Mouse (Mus musculus) liver, embryonic 11.5 days (tissue): ENCODE results near the gene Rere. TPM values are rescaled to one million over a fixed set of nuclear protein-coding genes. Genes with fewer than 3 reads are reported as not detected.
A peak's percentile ranks its signal among the peaks of the same experiment; 100 is the strongest.

ENCODE experiments used
- ATAC-seq: fragments of 200-750 bp; cut with Nextera tagmentation; replicated peaks from 2 replicates; pipeline ENCODE4 v1.8.0; 2017; ENCODE audit warnings: moderate number of reproducible peaks, mild to moderate bottlenecking, moderate TSS enrichment, moderate library complexity; ENCODE audit not compliant: low FRiP score
- DNase-seq: peaks from one replicate; pipeline ENCODE4 v3.0.0-alpha.2; 2017; ENCODE audit warnings: low spot score
- H3K27ac ChIP-seq: fragments of 300-500 bp; sonication (generic); 2 replicates; pipeline ENCODE4 v1.5.1; 2014; ENCODE audit warnings: mild to moderate bottlenecking, low read depth, low read length, control low read depth
- H3K27me3 ChIP-seq: fragments of 300-500 bp; sonication (generic); replicated peaks from 2 replicates; pipeline ENCODE4 v1.6.1; 2014; ENCODE audit warnings: low read length, mixed read lengths; ENCODE audit not compliant: control insufficient read depth, insufficient read depth
- H3K36me3 ChIP-seq: fragments of 300-500 bp; sonication (generic); 2 replicates; pipeline ENCODE4 v1.6.1; 2014; ENCODE audit warnings: mild to moderate bottlenecking, low read length, moderate library complexity, mixed read lengths; ENCODE audit not compliant: control insufficient read depth, insufficient read depth
- H3K4me1 ChIP-seq: fragments of 300-500 bp; sonication (generic); replicated peaks from 2 replicates; pipeline ENCODE4 v1.6.1; 2014; ENCODE audit warnings: low read length, mixed read lengths; ENCODE audit not compliant: control insufficient read depth, insufficient read depth
- H3K4me2 ChIP-seq: fragments of 300-500 bp; sonication (generic); 2 replicates; pipeline ENCODE4 v1.6.1; 2014; ENCODE audit warnings: mild to moderate bottlenecking, control low read depth, moderate library complexity
- H3K4me3 ChIP-seq: fragments of 300-500 bp; sonication (generic); 2 replicates; pipeline ENCODE4 v1.5.1; 2014; ENCODE audit warnings: low read depth, low read length, control low read depth
- H3K9ac ChIP-seq: fragments of 300-500 bp; sonication (generic); 2 replicates; pipeline ENCODE4 v1.6.1; 2014; ENCODE audit warnings: low read depth, low read length, control low read depth
- H3K9me3 ChIP-seq: fragments of 300-500 bp; sonication (generic); 2 replicates; pipeline ENCODE4 v1.6.1; 2016; ENCODE audit warnings: low read length, inconsistent platforms, mixed read lengths; ENCODE audit not compliant: control insufficient read depth
- WGBS: fragments of 180-500 bp; shearing (Covaris S2); extraction: QIAGEN DNeasy Blood & Tissue Kit; methylation state at CpG from one replicate; pipeline ENCODE4 v1.1.7; 2014; 5-methylcytosine and 5-hydroxymethylcytosine counted together
- polyA plus RNA-seq: library from polyadenylated mRNA; unstranded; fragments of >200 nt; fragmentation: Nextera tagmentation; extraction: Ambion mirVana; gene quantifications from 2 replicates; pipeline ENCODE4 v1.2.1, GENCODE M21; 2014

Gene Rere
- polyA plus RNA-seq, 1 experiment from 2014 or later: 23.3 TPM

DNA sequence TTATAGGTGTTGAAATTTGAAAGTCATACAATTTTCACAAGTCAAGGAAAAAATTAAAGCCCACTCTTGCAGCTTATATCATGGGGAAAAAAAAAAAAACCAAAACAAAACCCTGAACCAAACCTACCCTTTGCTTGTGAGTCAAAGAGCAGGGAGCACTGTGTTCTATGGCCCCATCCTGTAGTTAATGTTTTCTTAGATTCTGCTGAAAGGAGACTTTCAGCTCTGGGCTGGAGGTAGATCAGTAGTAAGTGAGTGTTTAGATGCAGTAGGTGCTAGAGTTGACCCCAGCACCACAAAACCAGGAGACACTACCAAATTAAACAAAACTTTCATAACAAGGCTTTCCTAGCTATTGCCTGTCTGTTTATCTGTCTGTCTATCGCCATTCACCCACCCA lies 133.3 kb downstream of the Rere start:
- Histone ChIP-seq H3K9me3 (no peaks in the 10 kb centered on the region), H3K36me3 (peaks cover 4% of the 10 kb centered on the region), H3K4me1 (peaks cover 15% of the 10 kb centered on the region), H3K27ac (no peak overlapping the region), H3K9ac (no peak overlapping the region), H3K4me2 (peak overlapping the region; percentile 20; the same call in 1 of the 2 replicates), H3K27me3 (no peaks in the 10 kb centered on the region), H3K4me3 (no peak overlapping the region)
- ATAC-seq (no peak), DNase-seq (no peak)
- WGBS: 85% methylated on average over 1 of the region's 1 CpGs

DNA sequence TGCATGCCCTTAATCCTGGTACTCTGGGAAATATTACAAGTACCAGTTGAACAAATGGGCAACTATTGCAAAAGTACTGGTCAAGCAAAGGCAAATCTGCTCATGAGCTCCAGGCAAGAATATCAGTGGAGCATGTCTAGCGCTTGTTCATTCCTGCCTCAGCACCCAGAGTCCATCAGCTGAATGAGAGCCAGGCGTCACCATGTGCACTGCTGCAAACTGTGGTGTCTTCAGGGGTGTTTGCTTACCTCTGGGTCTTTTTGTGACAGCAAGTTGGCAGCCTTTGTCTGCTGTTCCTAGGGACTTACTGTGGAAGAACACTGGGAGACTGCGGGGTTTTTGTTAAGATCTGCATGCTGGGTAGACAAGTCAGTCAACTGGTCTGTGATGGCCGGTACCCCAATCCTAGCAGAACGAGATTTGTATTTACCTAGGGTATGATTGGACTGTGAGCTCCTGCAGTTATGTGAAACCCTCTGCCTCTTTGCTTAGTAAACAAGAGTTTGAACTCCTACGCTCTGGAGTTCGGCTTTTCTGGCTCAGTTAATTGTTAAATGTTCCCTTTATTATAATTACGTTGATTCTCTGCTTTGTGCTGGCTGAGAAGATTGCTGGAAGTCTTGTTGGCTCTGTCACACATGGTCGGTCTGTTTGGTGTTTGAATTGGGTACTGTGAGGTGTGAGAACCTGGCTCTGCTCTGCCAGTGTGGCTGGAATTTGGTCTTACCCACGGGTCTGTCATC lies 134.0 kb downstream of the Rere start:
- WGBS: 80% methylated on average over 10 of the region's 10 CpGs
- no peak overlapping the region for H3K9ac ChIP-seq

DNA sequence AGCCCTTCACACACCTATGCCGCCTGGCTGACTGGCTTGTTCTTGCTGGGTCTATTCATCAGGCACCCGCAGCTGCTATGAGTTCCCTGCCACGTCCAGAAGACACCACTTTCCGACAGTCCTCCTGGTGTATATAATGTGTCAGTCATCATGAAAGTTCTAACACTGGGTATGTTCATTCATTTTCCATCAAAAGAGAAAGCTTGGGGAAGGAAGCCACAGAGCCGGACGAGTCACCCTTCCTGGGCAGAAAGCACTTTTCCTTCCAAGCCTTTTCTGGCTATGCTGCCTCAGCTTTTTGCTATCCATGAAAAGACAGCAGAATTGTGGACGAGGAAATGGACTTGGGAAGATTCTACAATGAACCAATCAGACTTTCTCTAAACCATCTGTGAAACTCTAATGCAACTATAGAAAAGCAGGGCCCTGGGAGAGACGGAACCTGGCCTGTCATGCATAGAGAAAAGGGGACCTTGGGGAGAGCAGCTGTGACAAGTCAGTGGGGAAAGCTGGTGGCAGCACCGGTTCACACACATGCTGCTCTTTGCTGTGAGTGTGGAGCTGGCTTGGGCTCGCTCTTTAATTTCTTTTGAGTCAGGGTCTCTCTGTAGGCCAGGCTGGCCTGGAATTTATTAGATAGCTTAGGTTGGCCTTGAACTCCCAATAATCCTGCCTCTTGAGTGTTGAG lies 139.3 kb downstream of the Rere start:
- ATAC-seq (no peak), DNase-seq (no peak)
- Histone ChIP-seq H3K27ac (no peak overlapping the region), H3K27me3 (no peaks in the 10 kb centered on the region), H3K4me2 (no peak overlapping the region), H3K9me3 (no peaks in the 10 kb centered on the region), H3K4me1 (peaks cover 4% of the 10 kb centered on the region), H3K9ac (no peak overlapping the region), H3K36me3 (no peaks in the 10 kb centered on the region; the same call in 1 of the 2 replicates), H3K4me3 (no peak overlapping the region)
- WGBS: 83% methylated on average over 10 of the region's 10 CpGs

More for the DNA sequence above, 134.0 kb downstream of the Rere start:
- H3K4me2 ChIP-seq: peak overlapping the region; percentile 5; the same call in 1 of the 2 replicates
- no peaks in the 10 kb centered on the region for H3K27me3 ChIP-seq
- no peak overlapping the region for H3K27ac ChIP-seq
- H3K36me3 ChIP-seq: peaks cover 4% of the 10 kb centered on the region
- peaks cover 15% of the 10 kb centered on the region for H3K4me1 ChIP-seq
- no peak overlapping the region for H3K4me3 ChIP-seq
- no peak for DNase-seq
- ATAC-seq: no peak
- H3K9me3 ChIP-seq: no peaks in the 10 kb centered on the region

DNA sequence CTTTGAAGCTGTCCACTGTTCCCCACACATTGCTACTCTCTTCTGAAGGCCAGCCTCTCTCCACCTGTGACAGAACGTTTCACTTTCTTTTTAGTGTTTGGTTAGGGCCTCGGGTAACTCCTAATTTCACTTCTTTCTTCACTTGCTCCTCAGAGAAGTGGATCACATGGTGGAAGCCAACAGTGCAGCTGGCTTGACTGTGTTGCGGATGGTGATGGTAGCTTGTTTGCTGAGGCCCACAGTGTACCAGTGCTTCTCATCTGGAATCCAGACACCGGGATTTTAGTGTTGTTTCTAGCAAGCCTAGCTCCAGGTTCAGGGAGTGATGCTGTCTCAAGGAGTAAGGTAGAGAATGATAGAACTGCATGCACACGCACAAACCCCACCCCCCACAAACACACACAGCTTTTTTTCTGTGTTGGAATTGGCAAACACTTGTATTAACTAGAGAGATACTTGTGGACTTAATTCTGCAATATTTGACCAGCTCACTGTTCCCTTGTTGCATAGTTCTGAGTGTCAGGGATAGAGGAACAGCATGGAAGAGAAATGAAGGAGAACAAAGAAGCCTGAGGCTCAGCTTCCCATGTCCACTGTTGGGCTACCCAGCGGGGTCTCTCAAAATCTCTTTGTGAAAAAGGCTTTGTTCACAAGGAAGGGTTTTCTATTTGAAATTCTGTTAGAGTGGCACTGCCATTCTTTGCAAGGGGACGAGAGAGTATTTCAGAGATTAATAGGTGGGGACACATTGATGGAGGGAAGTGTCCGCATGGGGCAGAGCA lies 144.8 kb downstream of the Rere start:
- H3K4me2 ChIP-seq: no peak overlapping the region
- no peak for DNase-seq
- no peaks in the 10 kb centered on the region; the same call in 1 of the 2 replicates for H3K36me3 ChIP-seq
- peaks cover 30% of the 10 kb centered on the region for H3K4me1 ChIP-seq
- H3K27ac ChIP-seq: no peak overlapping the region
- H3K9ac ChIP-seq: no peak overlapping the region
- 72% methylated on average over 8 of the region's 8 CpGs for WGBS
- H3K27me3 ChIP-seq: no peaks in the 10 kb centered on the region
- ATAC-seq: no peak
- no peaks in the 10 kb centered on the region for H3K9me3 ChIP-seq
- no peak overlapping the region for H3K4me3 ChIP-seq

DNA sequence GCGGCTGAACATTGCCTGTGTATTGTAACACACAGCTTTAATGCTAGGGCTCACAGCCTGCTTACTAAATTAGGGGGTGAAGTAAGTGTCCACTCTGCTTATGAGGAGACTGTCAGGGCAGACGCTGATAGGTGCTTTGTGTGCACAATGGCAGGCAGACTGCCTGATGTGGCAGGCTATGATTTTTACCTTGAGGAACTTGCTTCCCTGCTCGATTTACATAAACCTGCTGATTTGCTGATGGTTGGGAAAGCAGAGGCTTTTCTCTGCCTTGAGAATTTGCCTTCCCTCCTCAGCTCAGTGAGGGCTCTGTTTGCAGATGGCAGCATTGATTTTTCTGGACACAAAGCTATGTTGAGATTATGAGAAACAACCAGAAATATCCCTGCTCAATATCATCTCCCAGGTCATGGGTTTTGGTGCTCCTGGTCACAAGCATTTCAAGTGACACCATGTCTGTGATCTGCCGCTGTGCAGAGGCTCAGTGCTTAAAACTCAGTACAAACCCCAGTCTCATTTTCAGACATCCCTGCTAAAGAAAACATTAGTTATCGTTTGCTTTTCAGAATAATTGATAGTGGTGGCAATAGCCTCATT lies 145.5 kb downstream of the Rere start:
- Histone ChIP-seq H3K4me3 (no peak overlapping the region), H3K4me2 (no peak overlapping the region), H3K4me1 (peaks cover 30% of the 10 kb centered on the region), H3K36me3 (no peaks in the 10 kb centered on the region; the same call in 1 of the 2 replicates), H3K9ac (no peak overlapping the region), H3K9me3 (no peaks in the 10 kb centered on the region), H3K27ac (no peak overlapping the region), H3K27me3 (no peaks in the 10 kb centered on the region)
- ATAC-seq (no peak), DNase-seq (no peak)
- 67% methylated on average over 5 of the region's 5 CpGs for whole genome bisulfite sequencing

DNA sequence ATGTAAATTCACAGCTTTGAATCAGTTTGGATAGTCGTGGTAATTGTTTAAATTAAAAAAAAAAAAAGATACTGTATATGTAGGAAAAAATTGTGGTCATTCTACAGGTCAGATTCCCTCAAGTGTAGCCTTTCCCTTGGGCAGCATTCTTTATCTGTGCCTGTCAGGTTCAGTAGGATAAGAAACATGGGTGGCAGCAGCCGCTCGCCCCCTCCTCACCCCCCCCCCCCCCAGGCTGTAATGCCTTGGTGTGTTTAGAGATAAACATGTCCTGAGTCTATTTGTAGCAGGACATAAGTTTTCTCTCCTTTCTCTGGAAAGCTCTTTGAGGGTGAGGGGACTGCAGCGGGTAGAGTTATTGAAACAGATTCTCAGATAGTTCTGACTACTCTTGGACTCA lies 147.3 kb downstream of the Rere start:
- H3K4me1 ChIP-seq: peaks cover 30% of the 10 kb centered on the region
- H3K9me3 ChIP-seq: no peaks in the 10 kb centered on the region
- H3K4me2 ChIP-seq: peak overlapping the region; percentile 2; the same call in 1 of the 2 replicates
- no peak overlapping the region for H3K9ac ChIP-seq
- H3K36me3 ChIP-seq: no peaks in the 10 kb centered on the region
- DNase-seq (no peak), ATAC-seq (peak; percentile 76)
- no peaks in the 10 kb centered on the region for H3K27me3 ChIP-seq
- WGBS: 27% methylated on average over 4 of the region's 4 CpGs
- H3K27ac ChIP-seq: 0 out of 2 replicates have a peak overlapping the region, but pooled peaks have one; percentile 19
- H3K4me3 ChIP-seq: no peak overlapping the region

DNA sequence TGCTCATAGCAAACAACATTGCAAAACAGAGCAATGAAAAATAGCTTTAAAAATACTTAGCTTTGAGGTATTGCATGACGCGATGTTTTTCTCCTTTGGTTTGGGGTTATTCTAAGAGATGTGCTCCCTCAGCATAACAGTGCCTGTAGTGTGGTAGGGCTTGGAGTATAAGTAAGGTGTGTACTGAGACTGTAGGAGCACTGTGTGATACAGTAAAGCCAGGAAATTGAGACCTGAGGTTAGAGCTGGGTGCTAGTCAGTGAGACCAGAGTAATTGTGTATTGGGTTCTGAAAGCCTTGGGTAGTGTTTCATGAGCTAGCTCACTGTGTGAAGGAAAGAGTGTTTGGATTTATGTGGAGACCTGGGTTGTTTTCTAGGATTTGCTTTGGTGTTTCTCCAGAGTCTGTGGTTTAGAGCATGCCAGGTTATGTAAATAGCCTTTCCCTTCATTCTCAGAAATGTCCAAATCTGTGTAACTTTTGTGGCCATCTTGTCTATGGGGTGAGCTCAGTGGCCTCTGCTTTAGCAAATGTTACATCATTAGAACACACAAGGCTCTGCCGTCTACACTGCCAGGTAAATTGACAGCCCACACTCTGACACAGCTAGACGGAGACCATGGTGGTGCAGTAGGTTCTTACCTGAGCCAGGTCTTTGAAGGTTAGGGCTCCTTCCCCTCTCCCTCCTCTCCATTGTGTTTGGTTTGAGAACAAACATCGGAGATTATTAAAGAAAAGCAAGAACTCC lies 152.6 kb downstream of the Rere start:
- H3K9ac ChIP-seq: no peak overlapping the region
- H3K4me1 ChIP-seq: peaks cover 12% of the 10 kb centered on the region
- H3K27me3 ChIP-seq: no peaks in the 10 kb centered on the region
- no peaks in the 10 kb centered on the region for H3K9me3 ChIP-seq
- H3K27ac ChIP-seq: no peak overlapping the region
- WGBS: 89% methylated on average over 5 of the region's 5 CpGs
- H3K4me2 ChIP-seq: no peak overlapping the region
- no peak for DNase-seq
- H3K36me3 ChIP-seq: no peaks in the 10 kb centered on the region
- ATAC-seq: no peak
- H3K4me3 ChIP-seq: no peak overlapping the region

DNA sequence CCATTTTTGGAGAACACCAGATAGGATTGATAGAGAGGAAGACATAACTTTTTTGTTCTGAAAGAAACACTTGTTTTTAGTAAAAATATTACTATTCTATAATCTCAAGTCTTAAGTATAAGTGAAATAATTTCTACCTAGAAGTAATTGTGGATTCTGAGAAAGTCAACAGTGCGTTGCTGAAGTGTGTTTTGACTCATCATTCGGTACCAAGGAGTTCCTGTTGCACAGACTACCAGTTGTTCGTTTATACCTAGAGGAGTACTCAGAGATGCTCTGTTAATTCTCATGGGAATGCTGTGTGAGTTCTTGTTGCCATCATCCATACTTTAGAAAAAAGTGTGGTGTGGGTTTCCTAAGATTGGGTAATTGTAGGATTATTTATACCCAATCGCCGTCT lies 154.1 kb downstream of the Rere start:
- ATAC-seq (no peak), DNase-seq (no peak)
- Histone ChIP-seq H3K36me3 (no peaks in the 10 kb centered on the region), H3K4me2 (no peak overlapping the region), H3K27me3 (no peaks in the 10 kb centered on the region), H3K4me3 (no peak overlapping the region), H3K27ac (no peak overlapping the region), H3K9me3 (no peaks in the 10 kb centered on the region), H3K9ac (no peak overlapping the region), H3K4me1 (peaks cover 4% of the 10 kb centered on the region; the same call in 1 of the 2 replicates)
- WGBS: 89% methylated on average over 5 of the region's 5 CpGs
